ENCODE assay signal across 12 mouse cellular contexts in genomic region chr1:194962712-194963111, GRCm38 (mm10). TPM values are rescaled to one million over a fixed set of nuclear protein-coding genes. Genes with fewer than 3 reads are reported as not detected.
DNase-seq lines count a peak whose midpoint lies in the region; ATAC-seq and TF ChIP-seq lines count a peak whose summit lies in the region.
"Had no signal": no experiment of that assay in that cellular context is flagged by ENCODE, and none has a peak within 500 bp of the region (broad histone marks: within the 10 kb centered on the region; RNA-seq: fewer than 3 reads in every experiment).

No protein-coding gene starts in this region.

- H3K9me3 ChIP-seq in forebrain, embryonic 13.5 days (replicated peaks), result no peaks in the 10 kb centered on the region
- H3K9me3 ChIP-seq in forebrain, postnatal 0 days (ENCODE audit: low read length), result no peaks in the 10 kb centered on the region
- no peaks in the 10 kb centered on the region for H3K9me3 ChIP-seq in kidney, embryonic 16.5 days (ENCODE audit: low read length)
- H3K9me3 ChIP-seq in kidney, embryonic 14.5 days (ENCODE audit: control insufficient read depth, low read length), result no peaks in the 10 kb centered on the region; the same call in 1 of the 2 replicates
- H3K9me3 ChIP-seq in lung, postnatal 0 days (ENCODE audit: low read length), result no peaks in the 10 kb centered on the region
- H3K9me3 ChIP-seq: heart, embryonic 13.5 days; liver, embryonic 15.5 days; midbrain, embryonic 13.5 days had no signal

- H3K36me3 ChIP-seq in forebrain, embryonic 13.5 days (ENCODE audit: poor library complexity, severe bottlenecking), result no peaks in the 10 kb centered on the region
- H3K36me3 ChIP-seq in forebrain, postnatal 0 days (ENCODE audit: insufficient read depth), result no peaks in the 10 kb centered on the region
- no peaks in the 10 kb centered on the region for H3K36me3 ChIP-seq in kidney, embryonic 16.5 days (ENCODE audit: insufficient read depth, low read length)
- H3K36me3 ChIP-seq in kidney, embryonic 14.5 days (ENCODE audit: control insufficient read depth, insufficient read depth, low read length), result no peaks in the 10 kb centered on the region
- H3K36me3 ChIP-seq in lung, postnatal 0 days (ENCODE audit: insufficient read depth, low read length), result no peaks in the 10 kb centered on the region
- H3K36me3 ChIP-seq: liver, embryonic 15.5 days; midbrain, embryonic 13.5 days had no signal

- DNase-seq in forebrain, postnatal 0 days, result no peak
- DNase-seq in lung, postnatal 0 days (ENCODE audit: low spot score), result peak; percentile 66
- DNase-seq in lung, postnatal 10 days, result no peak
- DNase-seq in adrenal gland, adult (ENCODE audit: inconsistent age in 2 of 2, low spot score in 1 of 2), result no peak

- H3K4me1 ChIP-seq in forebrain, embryonic 13.5 days, result no peaks in the 10 kb centered on the region
- no peaks in the 10 kb centered on the region for H3K4me1 ChIP-seq in forebrain, postnatal 0 days (ENCODE audit: insufficient read depth)
- no peaks in the 10 kb centered on the region for H3K4me1 ChIP-seq in kidney, embryonic 16.5 days (ENCODE audit: insufficient read depth, low read length)
- no peaks in the 10 kb centered on the region for H3K4me1 ChIP-seq in kidney, embryonic 14.5 days (ENCODE audit: control insufficient read depth, insufficient read depth, low read length)
- H3K4me1 ChIP-seq in lung, postnatal 0 days (ENCODE audit: insufficient read depth, low read depth, low read length), result no peaks in the 10 kb centered on the region
- H3K4me1 ChIP-seq: heart, embryonic 13.5 days; liver, embryonic 15.5 days; midbrain, embryonic 13.5 days had no signal

- H3K4me2 ChIP-seq in forebrain, embryonic 13.5 days, result no peak overlapping the region
- H3K4me2 ChIP-seq in forebrain, postnatal 0 days (ENCODE audit: low read depth), result no peak overlapping the region
- H3K4me2 ChIP-seq in kidney, embryonic 16.5 days (replicated peaks; ENCODE audit: low read depth, low read length), result no peak overlapping the region
- H3K4me2 ChIP-seq in kidney, embryonic 14.5 days (replicated peaks; ENCODE audit: low read depth, low read length), result no peak overlapping the region
- H3K4me2 ChIP-seq in lung, postnatal 0 days (replicated peaks; ENCODE audit: low read depth, low read length), result no peak overlapping the region
- H3K4me2 ChIP-seq: heart, embryonic 13.5 days; liver, embryonic 15.5 days; midbrain, embryonic 13.5 days had no signal

- H3K27me3 ChIP-seq in forebrain, embryonic 13.5 days, result no peaks in the 10 kb centered on the region
- H3K27me3 ChIP-seq in forebrain, postnatal 0 days (ENCODE audit: insufficient read depth, low read length), result no peaks in the 10 kb centered on the region
- no peaks in the 10 kb centered on the region for H3K27me3 ChIP-seq in kidney, embryonic 16.5 days (ENCODE audit: insufficient read depth, low read length)
- H3K27me3 ChIP-seq in kidney, embryonic 14.5 days (ENCODE audit: control insufficient read depth, insufficient read depth, low read length), result no peaks in the 10 kb centered on the region
- no peaks in the 10 kb centered on the region for H3K27me3 ChIP-seq in lung, postnatal 0 days (replicated peaks; ENCODE audit: insufficient read depth, low read length)
- H3K27me3 ChIP-seq: heart, embryonic 13.5 days; liver, embryonic 15.5 days; midbrain, embryonic 13.5 days had no signal

- peak; percentile 79 for TF ChIP-seq EP300 in lung, postnatal 0 days (IDR thresholded peaks at IDR 0.05)

- H3K27ac ChIP-seq in forebrain, embryonic 13.5 days, result no peak overlapping the region
- no peak overlapping the region for H3K27ac ChIP-seq in forebrain, postnatal 0 days (ENCODE audit: low read depth, low read length)
- no peak overlapping the region for H3K27ac ChIP-seq in kidney, embryonic 16.5 days (ENCODE audit: low read length)
- H3K27ac ChIP-seq in kidney, embryonic 14.5 days (ENCODE audit: low read depth, low read length), result no peak overlapping the region
- H3K27ac ChIP-seq in lung, postnatal 0 days (ENCODE audit: low read length), result peak overlapping the region; percentile 28; the same call in 1 of the 2 replicates
- H3K27ac ChIP-seq: heart, adult 2 months; heart, embryonic 13.5 days; liver, embryonic 15.5 days; macrophage; midbrain, embryonic 13.5 days had no signal

- H3K4me3 ChIP-seq in forebrain, embryonic 13.5 days, result no peak overlapping the region
- no peak overlapping the region for H3K4me3 ChIP-seq in forebrain, postnatal 0 days (ENCODE audit: low read depth, low read length)
- H3K4me3 ChIP-seq in kidney, embryonic 16.5 days (ENCODE audit: low read length), result no peak overlapping the region
- no peak overlapping the region for H3K4me3 ChIP-seq in kidney, embryonic 14.5 days (ENCODE audit: low read length)
- H3K4me3 ChIP-seq in lung, postnatal 0 days (ENCODE audit: low read depth, low read length), result no peak overlapping the region
- H3K4me3 ChIP-seq: heart, adult 2 months; heart, embryonic 13.5 days; liver, embryonic 15.5 days; midbrain, embryonic 13.5 days had no signal

- no peak for TF ChIP-seq CTCF in forebrain, postnatal 0 days (IDR thresholded peaks at IDR 0.05; ENCODE audit: low read depth)
- no peak for TF ChIP-seq CTCF in lung, postnatal 0 days (IDR thresholded peaks at IDR 0.05)

- no peak overlapping the region for H3K9ac ChIP-seq in forebrain, embryonic 13.5 days
- H3K9ac ChIP-seq in forebrain, postnatal 0 days, result no peak overlapping the region
- H3K9ac ChIP-seq in kidney, embryonic 16.5 days (replicated peaks; ENCODE audit: low read length), result no peak overlapping the region
- no peak overlapping the region for H3K9ac ChIP-seq in kidney, embryonic 14.5 days (ENCODE audit: low read depth, low read length)
- H3K9ac ChIP-seq in lung, postnatal 0 days (replicated peaks; ENCODE audit: low read depth), result no peak overlapping the region
- H3K9ac ChIP-seq: heart, embryonic 13.5 days; liver, embryonic 15.5 days; midbrain, embryonic 13.5 days had no signal

- 0 out of 2 replicates have a peak, but pooled peaks have one; percentile 13 for ATAC-seq in forebrain, embryonic 13.5 days
- ATAC-seq in forebrain, postnatal 0 days, result no peak
- peak; percentile 27; the same call in 1 of the 2 replicates for ATAC-seq in kidney, embryonic 16.5 days (ENCODE audit: low FRiP score, low TSS enrichment)
- no peak for ATAC-seq in kidney, embryonic 14.5 days (ENCODE audit: low FRiP score, low TSS enrichment)
- ATAC-seq in lung, postnatal 0 days, result peak; percentile 88

RNA-seq across cellular contexts. Expression of gene Cd34, which starts 24.1 kb away (rescaled TPM):
- polyA plus RNA-seq in forebrain, embryonic 13.5 days (2015; fragmentation: Nextera tagmentation; extraction: Ambion mirVana), result 31.8 and 33.2 TPM in 2 replicates
- 23.2 and 23.9 TPM in 2 replicates for total RNA-seq in forebrain, postnatal 0 days (2014; rRNA removed)
- polyA plus RNA-seq in forebrain, postnatal 0 days (2015; fragmentation: Nextera tagmentation; extraction: Ambion mirVana), result 22.0 and 24.5 TPM in 2 replicates
- 106 and 114 TPM in 2 replicates for polyA plus RNA-seq in kidney, embryonic 16.5 days (2015; fragmentation: Nextera tagmentation; extraction: Ambion mirVana)
- 70.5 and 90.2 TPM in 2 replicates for polyA plus RNA-seq in kidney, embryonic 14.5 days (2014; fragmentation: Nextera tagmentation; extraction: Ambion mirVana)
- 189 and 199 TPM in 2 replicates for polyA plus RNA-seq in lung, postnatal 0 days (2015; fragmentation: Nextera tagmentation; extraction: Ambion mirVana)

Comparison
In these comparisons a context has a peak if more than half of its experiments do, and no peak if none do; other contexts are left out.
1. ATAC-seq: peak in forebrain, embryonic 13.5 days (single experiment), kidney, embryonic 16.5 days (single experiment) and lung, postnatal 0 days (single experiment); none in forebrain, postnatal 0 days (single experiment) and kidney, embryonic 14.5 days (single experiment).